Mouse (Mus musculus): ENCODE measurements around the gene Kif1c. TPM values are rescaled to one million over a fixed set of nuclear protein-coding genes. Genes with fewer than 3 reads are reported as not detected.
"Not testable (repeated sequence)": the region's sequence is repeated elsewhere in the genome, so short reads cannot be mapped to it uniquely, and the experiment has no call there.

Gene Kif1c
- polyA plus RNA-seq, 1 experiment from 2014 or later = 1.9 TPM

- H3K27ac ChIP-seq (replicated peaks) = no peak overlapping the region
- H3K4me3 ChIP-seq = no peak overlapping the region
- H3K4me1 ChIP-seq (replicated peaks) = no peaks in the 10 kb centered on the region
- H3K9ac ChIP-seq = no peak overlapping the region
- H3K27me3 ChIP-seq = no peaks in the 10 kb centered on the region
- ATAC-seq (ENCODE audit: low FRiP score, low read depth) = no peak
- no peak overlapping the region for H3K4me2 ChIP-seq
- no peaks in the 10 kb centered on the region for H3K9me3 ChIP-seq
- WGBS = 66% methylated on average over 7 of the region's 7 CpGs
- no peaks in the 10 kb centered on the region for H3K36me3 ChIP-seq
These were observed 54.6 kb downstream of the Kif1c start for GRCm38 (mm10) chr11:70754958-70755357.

- Histone ChIP-seq H3K4me3 (no peak overlapping the region), H3K27ac (replicated peaks) (no peak overlapping the region), H3K27me3 (no peaks in the 10 kb centered on the region), H3K36me3 (no peaks in the 10 kb centered on the region), H3K4me1 (replicated peaks) (no peaks in the 10 kb centered on the region), H3K9ac (no peak overlapping the region; the same call in 1 of the 2 replicates), H3K9me3 (no peaks in the 10 kb centered on the region), H3K4me2 (no peak overlapping the region)
- no peak for ATAC-seq (ENCODE audit: low FRiP score, low read depth)
- 10% methylated on average over 7 of the region's 7 CpGs for WGBS
These were observed 55.3 kb downstream of the Kif1c start for GRCm38 (mm10) chr11:70755645-70756044.

GRCm38 (mm10) chr11:70760446-70760845, 60.1 kb downstream of the Kif1c start:
- H3K27me3 ChIP-seq; H3K27ac ChIP-seq (replicated peaks); H3K9me3 ChIP-seq; H3K36me3 ChIP-seq; H3K4me2 ChIP-seq; H3K9ac ChIP-seq; ATAC-seq (ENCODE audit: low FRiP score, low read depth); H3K4me3 ChIP-seq: not testable (repeated sequence)
- WGBS = 63% methylated on average over 3 of the region's 3 CpGs
- peaks cover 15% of the 10 kb centered on the region for H3K4me1 ChIP-seq (replicated peaks)

- H3K4me3 ChIP-seq = no peak overlapping the region
- no peak overlapping the region for H3K4me2 ChIP-seq
- H3K27ac ChIP-seq (replicated peaks) = no peak overlapping the region
- H3K9me3 ChIP-seq = no peaks in the 10 kb centered on the region
- H3K36me3 ChIP-seq = no peaks in the 10 kb centered on the region
- H3K9ac ChIP-seq = no peak overlapping the region
- ATAC-seq (ENCODE audit: low FRiP score, low read depth) = no peak
- WGBS = 84% methylated on average over 9 of the region's 9 CpGs
- peaks cover 23% of the 10 kb centered on the region for H3K4me1 ChIP-seq (replicated peaks)
- no peaks in the 10 kb centered on the region for H3K27me3 ChIP-seq
These were observed 62.3 kb downstream of the Kif1c start for GRCm38 (mm10) chr11:70762641-70763040.

- Histone ChIP-seq H3K4me1 (replicated peaks) (peaks cover 23% of the 10 kb centered on the region), H3K9me3 (no peaks in the 10 kb centered on the region), H3K36me3 (peaks cover 5% of the 10 kb centered on the region; the same call in 1 of the 2 replicates), H3K27me3 (no peaks in the 10 kb centered on the region), H3K27ac (replicated peaks) (peak overlapping the region; percentile 86), H3K4me3 (peak overlapping the region; percentile 80), H3K4me2 (peak overlapping the region; percentile 74), H3K9ac (peak overlapping the region; percentile 76)
- 31% methylated on average over 3 of the region's 3 CpGs for WGBS
- ATAC-seq (ENCODE audit: low FRiP score, low read depth) = peak; percentile 46; the same call in 1 of the 2 replicates
These were observed 63.2 kb downstream of the Kif1c start for GRCm38 (mm10) chr11:70763582-70763935.

GRCm38 (mm10) chr11:70763936-70764808, 63.8 kb downstream of the Kif1c start, which contains the start of gene Zfp3:
Zfp3 (plus strand) TSS chr11:70764209.
- Histone ChIP-seq H3K4me1 (replicated peaks) (peaks cover 23% of the 10 kb centered on the region), H3K9me3 (no peaks in the 10 kb centered on the region), H3K36me3 (peaks cover 5% of the 10 kb centered on the region; the same call in 1 of the 2 replicates), H3K4me2 (peak within 1 kb of the TSS; percentile 74), H3K9ac (peak within 1 kb of the TSS; percentile 76), H3K4me3 (peak within 1 kb of the TSS; percentile 80), H3K27me3 (no peaks in the 10 kb centered on the region), H3K27ac (replicated peaks) (peak within 1 kb of the TSS; percentile 86)
- peak; percentile 87 for ATAC-seq (ENCODE audit: low FRiP score, low read depth)
- WGBS = under 1% methylated on average over 77 of the region's 78 CpGs

- H3K9me3 ChIP-seq = no peaks in the 10 kb centered on the region
- ATAC-seq (ENCODE audit: low FRiP score, low read depth) = no peak
- peaks cover 23% of the 10 kb centered on the region for H3K4me1 ChIP-seq (replicated peaks)
- H3K4me3 ChIP-seq = no peak overlapping the region
- no peak overlapping the region for H3K9ac ChIP-seq
- peaks cover 6% of the 10 kb centered on the region; the same call in 1 of the 2 replicates for H3K36me3 ChIP-seq
- 87% methylated on average over 16 of the region's 16 CpGs for WGBS
- no peaks in the 10 kb centered on the region for H3K27me3 ChIP-seq
- no peak overlapping the region for H3K4me2 ChIP-seq
- H3K27ac ChIP-seq (replicated peaks) = no peak overlapping the region
These were observed 65.6 kb downstream of the Kif1c start for GRCm38 (mm10) chr11:70765776-70766445.

- H3K27ac ChIP-seq (replicated peaks) = no peak overlapping the region
- no peaks in the 10 kb centered on the region for H3K27me3 ChIP-seq
- H3K9ac ChIP-seq = no peak overlapping the region
- ATAC-seq (ENCODE audit: low FRiP score, low read depth) = no peak
- 96% methylated on average over 3 of the region's 3 CpGs for WGBS
- H3K36me3 ChIP-seq = peaks cover 28% of the 10 kb centered on the region
- H3K4me1 ChIP-seq (replicated peaks) = peaks cover 4% of the 10 kb centered on the region
- H3K9me3 ChIP-seq = no peaks in the 10 kb centered on the region
- no peak overlapping the region for H3K4me2 ChIP-seq
- H3K4me3 ChIP-seq = no peak overlapping the region
These were observed 70.5 kb downstream of the Kif1c start for GRCm38 (mm10) chr11:70770804-70771203.

- ATAC-seq (ENCODE audit: low FRiP score, low read depth) = peak; percentile 79
- Histone ChIP-seq H3K27me3 (no peaks in the 10 kb centered on the region), H3K9ac (no peak overlapping the region), H3K4me1 (replicated peaks) (peaks cover 3% of the 10 kb centered on the region; the same call in 1 of the 2 replicates), H3K9me3 (no peaks in the 10 kb centered on the region), H3K36me3 (peaks cover 11% of the 10 kb centered on the region), H3K27ac (replicated peaks) (no peak overlapping the region), H3K4me2 (no peak overlapping the region), H3K4me3 (no peak overlapping the region)
- WGBS = 27% methylated on average over 17 of the region's 17 CpGs
These were observed 76.7 kb downstream of the Kif1c start for GRCm38 (mm10) chr11:70776830-70777571.

GRCm38 (mm10) chr11:70777634-70778033, 77.3 kb downstream of the Kif1c start:
- H3K9me3 ChIP-seq = no peaks in the 10 kb centered on the region
- H3K27ac ChIP-seq (replicated peaks) = no peak overlapping the region
- no peak overlapping the region for H3K9ac ChIP-seq
- H3K4me2 ChIP-seq = no peak overlapping the region
- ATAC-seq (ENCODE audit: low FRiP score, low read depth) = no peak
- 74% methylated on average over 6 of the region's 6 CpGs for WGBS
- H3K27me3 ChIP-seq = no peaks in the 10 kb centered on the region
- H3K4me1 ChIP-seq (replicated peaks) = peaks cover 3% of the 10 kb centered on the region; the same call in 1 of the 2 replicates
- H3K36me3 ChIP-seq = 0 out of 2 replicates have a peak, but pooled peaks cover 5% of the 10 kb centered on the region
- H3K4me3 ChIP-seq = no peak overlapping the region

- H3K4me2 ChIP-seq = not testable (repeated sequence)
These were observed 77.7 kb downstream of the Kif1c start for GRCm38 (mm10) chr11:70778058-70778457.

More at GRCm38 (mm10) chr11:70778058-70778457, 77.7 kb downstream of the Kif1c start:
- H3K27me3 ChIP-seq; H3K9me3 ChIP-seq; ATAC-seq (ENCODE audit: low FRiP score, low read depth); H3K9ac ChIP-seq; H3K4me3 ChIP-seq; H3K4me1 ChIP-seq (replicated peaks); H3K27ac ChIP-seq (replicated peaks); H3K36me3 ChIP-seq: not testable (repeated sequence)
- WGBS = 32% methylated on average over 6 of the region's 6 CpGs
